Mouse (Mus musculus) CD4-positive, CD25-positive, alpha-beta regulatory T cell, adult 2 months (primary cell): ENCODE measurements around the gene Ndrg3.
"Not testable (repeated sequence)": the region's sequence is repeated elsewhere in the genome, so short reads cannot be mapped to it uniquely, and the experiment has no call there.

Experiments
- DNase-seq: peaks from one replicate; pipeline ENCODE4 v3.0.0-alpha.2; 2012; ENCODE audit warnings: low read depth, low spot score

The Ndrg3 gene

GRCm38 (mm10) chr2:156937795-156938194 lies 54.1 kb downstream of the Ndrg3 start:
- no peak for DNase-seq

GRCm38 (mm10) chr2:156935005-156935404 lies 56.9 kb downstream of the Ndrg3 start:
- DNase-seq, result no peak

- DNase-seq, result no peak
Measured at GRCm38 (mm10) chr2:156933426-156933825, 58.4 kb downstream of the Ndrg3 start.

- no peak for DNase-seq
Measured at GRCm38 (mm10) chr2:156931421-156931820, 60.4 kb downstream of the Ndrg3 start.

- DNase-seq, result no peak
Measured at GRCm38 (mm10) chr2:156930549-156930948, 61.3 kb downstream of the Ndrg3 start.

- no peak for DNase-seq
Measured at GRCm38 (mm10) chr2:156929519-156930120, 62.2 kb downstream of the Ndrg3 start.

GRCm38 (mm10) chr2:156928606-156929005 lies 63.2 kb downstream of the Ndrg3 start:
- no peak for DNase-seq

- DNase-seq, result no peak
Measured at GRCm38 (mm10) chr2:156927663-156928062, 64.2 kb downstream of the Ndrg3 start.

GRCm38 (mm10) chr2:156925611-156926010 lies 66.2 kb downstream of the Ndrg3 start:
- not testable (repeated sequence) for DNase-seq

- not testable (repeated sequence) for DNase-seq
Measured at GRCm38 (mm10) chr2:156925075-156925474, 66.8 kb downstream of the Ndrg3 start.

- no peak for DNase-seq
Measured at GRCm38 (mm10) chr2:156924210-156924898, 67.5 kb downstream of the Ndrg3 start.

- no peak for DNase-seq
Measured at GRCm38 (mm10) chr2:156923057-156923456, 68.8 kb downstream of the Ndrg3 start.

- DNase-seq, result peak; percentile 31
Measured at GRCm38 (mm10) chr2:156919796-156920195, 72.1 kb downstream of the Ndrg3 start.

GRCm38 (mm10) chr2:156919191-156919590 lies 72.7 kb downstream of the Ndrg3 start:
- not testable (repeated sequence) for DNase-seq

GRCm38 (mm10) chr2:156918562-156918961 lies 73.3 kb downstream of the Ndrg3 start:
- DNase-seq, result peak; percentile 53

- no peak for DNase-seq
Measured at GRCm38 (mm10) chr2:156916419-156917125, 75.3 kb downstream of the Ndrg3 start.

GRCm38 (mm10) chr2:156915559-156915958 lies 76.3 kb downstream of the Ndrg3 start:
- no peak for DNase-seq

- no peak for DNase-seq
Measured at GRCm38 (mm10) chr2:156913191-156913590, 78.7 kb downstream of the Ndrg3 start.

GRCm38 (mm10) chr2:156905931-156906330 lies 85.9 kb downstream of the Ndrg3 start:
- DNase-seq, result not testable (repeated sequence)

- no peak for DNase-seq
Measured at GRCm38 (mm10) chr2:156904976-156905717, 86.7 kb downstream of the Ndrg3 start.

- DNase-seq, result peak; percentile 22
Measured at GRCm38 (mm10) chr2:156903367-156903766, 88.5 kb downstream of the Ndrg3 start.

GRCm38 (mm10) chr2:156902411-156902810 lies 89.4 kb downstream of the Ndrg3 start:
- DNase-seq, result not testable (repeated sequence)
